Mouse (Mus musculus): ENCODE measurements around the gene Slc22a21. TPM values are rescaled to one million over a fixed set of nuclear protein-coding genes. Genes with fewer than 3 reads are reported as not detected.
A peak's percentile ranks its signal among the peaks of the same experiment; 100 is the strongest.
"Not testable (repeated sequence)": the region's sequence is repeated elsewhere in the genome, so short reads cannot be mapped to it uniquely, and the experiment has no call there.

The Slc22a21 gene
- polyA plus RNA-seq, 1 experiment from 2014 or later = 2.5 TPM

GRCm38 (mm10) chr11:54011255-54011654 is 31.1 kb upstream of the Slc22a21 start:
- no peaks in the 10 kb centered on the region for H3K27me3 ChIP-seq
- H3K4me1 ChIP-seq = no peaks in the 10 kb centered on the region; the same call in 1 of the 2 replicates
- H3K36me3 ChIP-seq = no peaks in the 10 kb centered on the region
- no peak overlapping the region for H3K27ac ChIP-seq (replicated peaks)
- H3K9me3 ChIP-seq = no peaks in the 10 kb centered on the region
- WGBS = 91% methylated on average over 2 of the region's 2 CpGs
- H3K4me3 ChIP-seq = no peak overlapping the region
- H3K9ac ChIP-seq (replicated peaks) = no peak overlapping the region
- H3K4me2 ChIP-seq (replicated peaks) = no peak overlapping the region
- no peak for ATAC-seq (ENCODE audit: low FRiP score, low read depth)

DNA sequence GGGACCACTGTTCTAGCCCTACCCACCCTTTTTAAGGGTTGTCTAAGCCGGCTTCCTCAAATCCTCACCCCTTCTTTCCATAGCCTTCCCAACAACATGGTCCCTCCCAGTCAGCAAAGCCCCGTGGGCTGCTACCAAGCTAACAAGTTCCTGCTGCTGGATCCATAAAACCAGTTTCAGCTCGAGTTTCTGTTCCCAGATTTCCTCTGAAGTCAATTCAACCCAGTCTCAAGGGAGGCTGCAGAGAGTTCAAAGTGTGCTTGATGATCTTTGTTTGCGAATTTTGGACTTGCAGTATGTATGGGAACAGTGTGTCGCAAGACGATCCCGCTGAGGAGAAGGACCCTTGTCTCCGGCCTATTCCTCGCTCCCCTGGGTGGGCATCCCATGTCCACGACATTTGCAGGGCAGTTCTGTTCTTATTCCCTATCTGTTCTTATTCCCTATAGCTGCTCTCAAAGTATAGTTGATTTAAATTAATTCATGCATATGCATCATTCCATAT is 28.3 kb upstream of the Slc22a21 start:
- Histone ChIP-seq H3K27ac (replicated peaks) (no peak overlapping the region), H3K27me3 (no peaks in the 10 kb centered on the region), H3K4me3 (no peak overlapping the region), H3K4me2 (replicated peaks) (no peak overlapping the region), H3K9me3 (no peaks in the 10 kb centered on the region), H3K36me3 (no peaks in the 10 kb centered on the region), H3K4me1 (no peaks in the 10 kb centered on the region; the same call in 1 of the 2 replicates), H3K9ac (replicated peaks) (no peak overlapping the region)
- 76% methylated on average over 10 of the region's 10 CpGs for WGBS
- ATAC-seq (ENCODE audit: low FRiP score, low read depth) = no peak

DNA sequence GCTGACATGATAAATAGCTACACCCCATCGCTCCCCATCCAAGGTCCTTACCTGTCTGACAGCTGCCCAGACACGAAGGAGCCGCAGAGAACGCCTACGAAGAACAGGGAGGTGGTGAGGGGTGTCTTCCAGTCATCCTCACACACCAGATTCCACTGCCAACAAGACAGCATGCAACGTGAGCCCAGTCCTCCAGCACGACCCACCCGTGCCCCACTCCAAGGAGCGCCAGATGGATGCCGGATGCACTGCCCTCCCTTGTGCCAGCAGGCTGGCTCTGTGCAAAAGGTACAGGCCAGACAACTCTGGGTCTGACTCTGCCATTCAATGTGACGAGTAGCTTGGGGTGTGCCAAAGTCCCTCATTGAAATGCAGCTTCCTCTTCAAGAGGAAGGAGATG is 27.6 kb upstream of the Slc22a21 start:
- WGBS = 88% methylated on average over 11 of the region's 11 CpGs
- Histone ChIP-seq H3K4me3 (no peak overlapping the region), H3K4me1 (no peaks in the 10 kb centered on the region; the same call in 1 of the 2 replicates), H3K9ac (replicated peaks) (no peak overlapping the region), H3K9me3 (no peaks in the 10 kb centered on the region), H3K27me3 (no peaks in the 10 kb centered on the region), H3K27ac (replicated peaks) (no peak overlapping the region), H3K4me2 (replicated peaks) (no peak overlapping the region), H3K36me3 (no peaks in the 10 kb centered on the region)
- no peak for ATAC-seq (ENCODE audit: low FRiP score, low read depth)

- no peaks in the 10 kb centered on the region; the same call in 1 of the 2 replicates for H3K4me1 ChIP-seq
- 87% methylated on average over 4 of the region's 4 CpGs for WGBS
- no peak overlapping the region for H3K27ac ChIP-seq (replicated peaks)
- H3K4me3 ChIP-seq = no peak overlapping the region
- no peaks in the 10 kb centered on the region for H3K27me3 ChIP-seq
- no peak overlapping the region for H3K4me2 ChIP-seq (replicated peaks)
- H3K9ac ChIP-seq (replicated peaks) = no peak overlapping the region
- ATAC-seq (ENCODE audit: low FRiP score, low read depth) = no peak
- no peaks in the 10 kb centered on the region for H3K9me3 ChIP-seq
- no peaks in the 10 kb centered on the region for H3K36me3 ChIP-seq
Measured at GRCm38 (mm10) chr11:54006901-54007300, 26.8 kb upstream of the Slc22a21 start.

GRCm38 (mm10) chr11:54006362-54006761 is 26.2 kb upstream of the Slc22a21 start:
- H3K36me3 ChIP-seq = not testable (repeated sequence)
- WGBS = 74% methylated on average over 5 of the region's 5 CpGs

DNA sequence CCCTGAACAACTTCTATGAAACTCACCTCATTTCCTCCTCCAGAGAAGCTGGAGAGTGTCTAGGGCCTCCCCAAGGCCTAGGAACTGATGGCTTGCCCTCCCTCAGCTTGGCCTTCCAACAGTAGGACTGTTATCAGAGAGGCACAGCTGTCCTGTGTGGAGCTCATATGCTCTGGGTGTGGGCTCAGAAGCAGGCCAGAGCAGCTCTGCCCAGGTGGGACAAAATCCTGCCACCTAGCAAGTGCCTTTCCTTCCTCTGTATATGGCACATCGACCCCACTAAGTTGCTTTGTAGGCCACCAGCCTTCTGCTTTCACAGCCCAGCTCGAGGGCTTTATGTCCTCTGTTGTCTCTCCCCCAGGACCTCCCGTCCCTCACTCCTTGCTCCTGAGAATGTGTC is 24.6 kb upstream of the Slc22a21 start:
- 68% methylated on average over 3 of the region's 3 CpGs for WGBS
- Histone ChIP-seq H3K9me3 (no peaks in the 10 kb centered on the region), H3K27ac (replicated peaks) (no peak overlapping the region), H3K4me3 (no peak overlapping the region), H3K4me1 (no peaks in the 10 kb centered on the region; the same call in 1 of the 2 replicates), H3K27me3 (no peaks in the 10 kb centered on the region), H3K9ac (replicated peaks) (no peak overlapping the region), H3K36me3 (no peaks in the 10 kb centered on the region), H3K4me2 (replicated peaks) (no peak overlapping the region)
- ATAC-seq (ENCODE audit: low FRiP score, low read depth) = no peak

More at GRCm38 (mm10) chr11:54006362-54006761, 26.2 kb upstream of the Slc22a21 start:
- H3K27ac ChIP-seq (replicated peaks); H3K9ac ChIP-seq (replicated peaks); H3K4me2 ChIP-seq (replicated peaks); ATAC-seq (ENCODE audit: low FRiP score, low read depth); H3K4me1 ChIP-seq; H3K4me3 ChIP-seq; H3K9me3 ChIP-seq; H3K27me3 ChIP-seq: not testable (repeated sequence)

DNA sequence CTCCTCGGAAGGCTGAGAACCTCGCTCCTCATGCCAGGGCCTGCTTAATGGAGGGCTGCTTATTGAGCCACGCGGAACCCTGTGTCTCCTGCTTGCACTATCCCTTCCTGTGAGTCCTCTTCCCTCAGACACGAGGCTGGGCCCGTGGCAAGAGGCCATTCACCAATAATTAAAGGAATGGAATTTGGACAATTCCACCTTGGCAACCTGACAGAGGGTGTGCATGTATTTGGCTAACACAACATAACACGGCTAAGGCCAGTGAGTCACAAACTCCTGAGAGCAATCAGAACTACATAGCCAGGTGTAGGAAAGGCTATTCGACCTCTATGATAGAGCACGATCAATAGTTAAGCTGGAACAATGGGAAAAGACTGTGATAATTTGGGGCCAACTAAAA is 24.1 kb upstream of the Slc22a21 start:
- 91% methylated on average over 9 of the region's 9 CpGs for WGBS

GRCm38 (mm10) chr11:54002761-54003717 is 22.9 kb upstream of the Slc22a21 start:
- H3K4me1 ChIP-seq; H3K4me2 ChIP-seq (replicated peaks); H3K4me3 ChIP-seq; H3K9ac ChIP-seq (replicated peaks); H3K27ac ChIP-seq (replicated peaks); ATAC-seq (ENCODE audit: low FRiP score, low read depth); H3K36me3 ChIP-seq; H3K27me3 ChIP-seq; H3K9me3 ChIP-seq: not testable (repeated sequence)
- 56% methylated on average over 12 of the region's 12 CpGs for WGBS

More for the DNA sequence above, 24.1 kb upstream of the Slc22a21 start:
- Histone ChIP-seq H3K4me2 (replicated peaks) (no peak overlapping the region), H3K36me3 (no peaks in the 10 kb centered on the region), H3K4me3 (no peak overlapping the region), H3K9ac (replicated peaks) (no peak overlapping the region), H3K27me3 (no peaks in the 10 kb centered on the region), H3K9me3 (no peaks in the 10 kb centered on the region), H3K4me1 (no peaks in the 10 kb centered on the region; the same call in 1 of the 2 replicates), H3K27ac (replicated peaks) (no peak overlapping the region)
- no peak for ATAC-seq (ENCODE audit: low FRiP score, low read depth)

GRCm38 (mm10) chr11:54002147-54002760 is 22.1 kb upstream of the Slc22a21 start:
- 7% methylated on average over 5 of the region's 5 CpGs for WGBS
- Histone ChIP-seq H3K27ac (replicated peaks) (no peak overlapping the region), H3K9me3 (no peaks in the 10 kb centered on the region), H3K4me1 (no peaks in the 10 kb centered on the region), H3K36me3 (no peaks in the 10 kb centered on the region), H3K9ac (replicated peaks) (peak overlapping the region; percentile 2; the same call in 1 of the 2 replicates), H3K27me3 (no peaks in the 10 kb centered on the region), H3K4me3 (no peak overlapping the region), H3K4me2 (replicated peaks) (no peak overlapping the region)
- no peak for ATAC-seq (ENCODE audit: low FRiP score, low read depth)

- Histone ChIP-seq H3K36me3 (no peaks in the 10 kb centered on the region), H3K4me2 (replicated peaks) (no peak overlapping the region), H3K27ac (replicated peaks) (no peak overlapping the region), H3K9ac (replicated peaks) (no peak overlapping the region), H3K4me3 (no peak overlapping the region), H3K9me3 (no peaks in the 10 kb centered on the region), H3K4me1 (no peaks in the 10 kb centered on the region), H3K27me3 (no peaks in the 10 kb centered on the region)
- 89% methylated on average over 2 of the region's 2 CpGs for WGBS
- no peak for ATAC-seq (ENCODE audit: low FRiP score, low read depth)
Measured at GRCm38 (mm10) chr11:53997661-53998060, 17.5 kb upstream of the Slc22a21 start.

DNA sequence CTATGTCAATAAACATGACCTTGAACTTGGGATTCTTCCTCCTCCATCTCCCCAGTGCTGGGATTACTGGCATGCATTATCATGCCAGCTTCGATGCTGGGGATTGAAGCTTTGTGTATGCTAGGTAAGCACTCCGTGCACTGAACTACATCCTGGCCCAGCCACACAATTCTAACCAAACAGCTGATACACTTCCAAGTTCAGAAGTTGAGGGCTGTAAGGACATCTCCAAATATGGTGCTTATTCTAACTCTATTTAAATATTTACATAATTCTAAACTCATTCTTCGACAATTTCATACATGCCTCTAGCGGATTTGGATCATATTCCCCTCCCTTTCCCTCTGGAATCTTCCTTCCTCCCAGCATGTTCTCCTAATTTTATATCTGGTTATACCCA is 12.1 kb upstream of the Slc22a21 start:
- no peaks in the 10 kb centered on the region for H3K9me3 ChIP-seq
- H3K4me3 ChIP-seq = no peak overlapping the region
- no peak for ATAC-seq (ENCODE audit: low FRiP score, low read depth)
- WGBS = 87% methylated on average over 4 of the region's 4 CpGs
- no peak overlapping the region for H3K9ac ChIP-seq (replicated peaks)
- H3K4me2 ChIP-seq (replicated peaks) = no peak overlapping the region
- H3K27me3 ChIP-seq = no peaks in the 10 kb centered on the region
- no peaks in the 10 kb centered on the region for H3K36me3 ChIP-seq
- no peaks in the 10 kb centered on the region for H3K4me1 ChIP-seq
- H3K27ac ChIP-seq (replicated peaks) = no peak overlapping the region

DNA sequence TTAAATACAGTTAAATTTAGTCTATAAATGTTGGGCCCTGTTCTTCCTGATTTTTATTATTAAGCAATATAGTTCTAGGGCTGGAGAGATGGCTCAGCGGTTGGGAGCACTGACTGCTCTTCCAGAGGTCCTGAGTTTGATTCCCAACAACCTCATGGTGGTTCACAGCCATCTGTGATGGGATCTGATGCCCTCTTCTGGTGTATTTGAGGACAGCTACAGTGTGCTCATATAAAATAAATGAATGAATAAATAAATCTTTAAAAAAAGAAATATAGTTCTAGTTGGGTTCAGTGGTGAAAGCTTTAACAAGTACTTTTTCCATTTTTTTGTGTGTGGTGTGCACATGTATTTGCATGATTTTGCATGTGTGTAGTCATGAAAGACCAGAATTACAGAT is 9.1 kb upstream of the Slc22a21 start:
- H3K9ac ChIP-seq (replicated peaks) = no peak overlapping the region
- no peaks in the 10 kb centered on the region for H3K36me3 ChIP-seq
- no peaks in the 10 kb centered on the region for H3K9me3 ChIP-seq
- ATAC-seq (ENCODE audit: low FRiP score, low read depth) = no peak
- H3K4me3 ChIP-seq = no peak overlapping the region
- H3K4me2 ChIP-seq (replicated peaks) = no peak overlapping the region
- no peak overlapping the region for H3K27ac ChIP-seq (replicated peaks)
- H3K4me1 ChIP-seq = no peaks in the 10 kb centered on the region
- WGBS = 63% methylated on average over 1 of the region's 1 CpGs
- H3K27me3 ChIP-seq = no peaks in the 10 kb centered on the region

Measured in midbrain, embryonic 12.5 days (tissue).